8 mouse cellular contexts compared by ENCODE assay signal in the genomic region with DNA sequence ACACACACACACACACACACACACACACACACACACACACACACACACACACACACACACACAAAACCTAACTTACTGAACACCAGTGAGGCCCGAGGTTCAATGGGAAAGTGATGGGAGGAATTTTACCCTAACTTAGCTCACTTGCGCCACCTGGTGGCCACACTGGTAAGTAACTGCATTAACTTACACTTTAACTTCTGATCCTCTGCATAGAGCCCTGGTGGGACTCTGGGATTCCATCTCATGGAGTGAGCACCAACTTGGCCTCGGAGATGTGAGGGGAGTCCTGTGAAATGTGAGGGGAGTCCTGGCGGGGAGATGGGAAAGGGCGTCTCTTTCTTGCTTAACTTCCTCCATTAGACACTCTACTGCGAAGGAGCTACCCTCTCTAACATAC. TPM values are rescaled to one million over a fixed set of nuclear protein-coding genes. Genes with fewer than 3 reads are reported as not detected.
DNase-seq lines count a peak whose midpoint lies in the region; ATAC-seq and TF ChIP-seq lines count a peak whose summit lies in the region.

No protein-coding gene starts in this region.

- H3K36me3 ChIP-seq in intestine, postnatal 0 days (ENCODE audit: control insufficient read depth, insufficient read depth), result no peaks in the 10 kb centered on the region; the same call in 1 of the 2 replicates
- no peaks in the 10 kb centered on the region for H3K36me3 ChIP-seq in intestine, embryonic 16.5 days (ENCODE audit: control insufficient read depth, insufficient read depth, low read length)
- H3K36me3 ChIP-seq in kidney, embryonic 16.5 days (ENCODE audit: insufficient read depth, low read length), result peaks cover 11% of the 10 kb centered on the region
- no peaks in the 10 kb centered on the region for H3K36me3 ChIP-seq in liver, adult 2 months (ENCODE audit: control insufficient read depth, insufficient read depth, low read length)
- H3K36me3 ChIP-seq in neural tube, embryonic 11.5 days (ENCODE audit: control insufficient read depth, insufficient read depth, low read length), result no peaks in the 10 kb centered on the region
- no peaks in the 10 kb centered on the region for H3K36me3 ChIP-seq in testis, adult 2 months (ENCODE audit: control insufficient read depth, insufficient read depth, low read length)

- ATAC-seq in intestine, postnatal 0 days, result no peak
- ATAC-seq in intestine, embryonic 16.5 days, result no peak
- ATAC-seq in kidney, embryonic 16.5 days (ENCODE audit: low FRiP score, low TSS enrichment), result peak; percentile 37; the same call in 1 of the 2 replicates
- peak; percentile 23; the same call in 1 of the 2 replicates for ATAC-seq in neural tube, embryonic 11.5 days (ENCODE audit: insufficient read depth, low FRiP score, low TSS enrichment)

- H3K27me3 ChIP-seq in intestine, postnatal 0 days (replicated peaks; ENCODE audit: control insufficient read depth, insufficient read depth, low read length), result no peaks in the 10 kb centered on the region
- H3K27me3 ChIP-seq in intestine, embryonic 16.5 days (replicated peaks; ENCODE audit: control insufficient read depth, insufficient read depth, low read length), result no peaks in the 10 kb centered on the region
- no peaks in the 10 kb centered on the region for H3K27me3 ChIP-seq in kidney, embryonic 16.5 days (ENCODE audit: insufficient read depth, low read length)
- H3K27me3 ChIP-seq in liver, adult 2 months (ENCODE audit: control insufficient read depth, insufficient read depth, low read length), result no peaks in the 10 kb centered on the region
- no peaks in the 10 kb centered on the region for H3K27me3 ChIP-seq in neural tube, embryonic 11.5 days (ENCODE audit: control insufficient read depth, insufficient read depth, low read length)
- H3K27me3 ChIP-seq in testis, adult 2 months (ENCODE audit: control insufficient read depth, insufficient read depth, low read length), result no peaks in the 10 kb centered on the region

- no peak overlapping the region for H3K4me2 ChIP-seq in intestine, postnatal 0 days (replicated peaks; ENCODE audit: low read depth)
- no peak overlapping the region for H3K4me2 ChIP-seq in intestine, embryonic 16.5 days (ENCODE audit: low read depth, low read length)
- H3K4me2 ChIP-seq in kidney, embryonic 16.5 days (replicated peaks; ENCODE audit: low read depth, low read length), result no peak overlapping the region
- H3K4me2 ChIP-seq in neural tube, embryonic 11.5 days (ENCODE audit: low read depth), result no peak overlapping the region

- 25% methylated on average over 6 of the region's 6 CpGs for WGBS in intestine, postnatal 0 days
- 20% methylated on average over 6 of the region's 6 CpGs for WGBS in intestine, embryonic 16.5 days
- WGBS in kidney, embryonic 16.5 days, result 25% methylated on average over 6 of the region's 6 CpGs
- 27% methylated on average over 6 of the region's 6 CpGs for WGBS in liver, adult 2 months
- WGBS in neural tube, embryonic 11.5 days, result 18% methylated on average over 6 of the region's 6 CpGs

- peak; percentile 92 to 96 for DNase-seq in cerebellum, postnatal 14 days
- DNase-seq in gastrocnemius, adult 8-10 months (ENCODE audit: low spot score in 2 of 2), result peak; percentile 54 to 66
- peak; percentile 61 for DNase-seq in liver, adult 2 months (ENCODE audit: extremely low read depth, low read depth, low spot score)
- DNase-seq in neural tube, embryonic 11.5 days (ENCODE audit: low spot score), result peak; percentile 88

- no peaks in the 10 kb centered on the region for H3K4me1 ChIP-seq in intestine, postnatal 0 days (replicated peaks; ENCODE audit: control insufficient read depth, insufficient read depth, low read length)
- H3K4me1 ChIP-seq in intestine, embryonic 16.5 days (ENCODE audit: control insufficient read depth, insufficient read depth, low read length), result no peaks in the 10 kb centered on the region; the same call in 1 of the 2 replicates
- no peaks in the 10 kb centered on the region for H3K4me1 ChIP-seq in kidney, embryonic 16.5 days (ENCODE audit: insufficient read depth, low read length)
- H3K4me1 ChIP-seq in liver, adult 2 months (ENCODE audit: control insufficient read depth, insufficient read depth, low read length), result peaks cover 14% of the 10 kb centered on the region
- H3K4me1 ChIP-seq in neural tube, embryonic 11.5 days (ENCODE audit: control insufficient read depth, insufficient read depth, low read length), result no peaks in the 10 kb centered on the region
- no peaks in the 10 kb centered on the region for H3K4me1 ChIP-seq in testis, adult 2 months (ENCODE audit: control insufficient read depth, insufficient read depth, low read length)

- peak; percentile 92 for TF ChIP-seq CTCF in intestine, postnatal 0 days (IDR thresholded peaks at IDR 0.05; ENCODE audit: low read depth)
- peak; percentile 64 for TF ChIP-seq CTCF in liver, adult 2 months (IDR thresholded peaks at IDR 0.05; ENCODE audit: low read depth, low read length)
- TF ChIP-seq CTCF in testis, adult 2 months (IDR thresholded peaks at IDR 0.05; ENCODE audit: control insufficient read depth, insufficient read depth, insufficient replicate concordance, low read depth, low read length), result peak; percentile 53; the same call in 1 of the 2 replicates

- no peak overlapping the region for H3K27ac ChIP-seq in intestine, postnatal 0 days (ENCODE audit: low read depth, low read length)
- no peak overlapping the region for H3K27ac ChIP-seq in intestine, embryonic 16.5 days (ENCODE audit: low read length)
- no peak overlapping the region for H3K27ac ChIP-seq in kidney, embryonic 16.5 days (ENCODE audit: low read length)
- H3K27ac ChIP-seq in liver, adult 2 months (replicated peaks; ENCODE audit: insufficient read depth, low read depth, low read length), result no peak overlapping the region
- H3K27ac ChIP-seq in neural tube, embryonic 11.5 days (ENCODE audit: low read depth, low read length), result no peak overlapping the region
- no peak overlapping the region for H3K27ac ChIP-seq in testis, adult 2 months (ENCODE audit: control insufficient read depth, insufficient read depth, low read depth, low read length)

- H3K79me2 ChIP-seq in liver, adult 2 months (ENCODE audit: control insufficient read depth, insufficient read depth, low read length), result no peaks in the 10 kb centered on the region

- TF ChIP-seq POLR2A in liver, adult 2 months (IDR thresholded peaks at IDR 0.05; ENCODE audit: extremely low read depth, insufficient read depth, low read length), result no peak
- no peak for TF ChIP-seq POLR2A in testis, adult 2 months (IDR thresholded peaks at IDR 0.05; ENCODE audit: control insufficient read depth, low read depth, low read length)

- H3K9me3 ChIP-seq in intestine, postnatal 0 days (ENCODE audit: control insufficient read depth), result no peaks in the 10 kb centered on the region
- H3K9me3 ChIP-seq in intestine, embryonic 16.5 days (ENCODE audit: control insufficient read depth, low read length), result no peaks in the 10 kb centered on the region
- H3K9me3 ChIP-seq in kidney, embryonic 16.5 days (ENCODE audit: low read length), result no peaks in the 10 kb centered on the region
- H3K9me3 ChIP-seq in neural tube, embryonic 11.5 days (ENCODE audit: control insufficient read depth, low read length), result no peaks in the 10 kb centered on the region

- H3K4me3 ChIP-seq in intestine, postnatal 0 days (ENCODE audit: low read depth, low read length), result no peak overlapping the region
- H3K4me3 ChIP-seq in intestine, embryonic 16.5 days (ENCODE audit: low read length), result no peak overlapping the region
- H3K4me3 ChIP-seq in kidney, embryonic 16.5 days (ENCODE audit: low read length), result no peak overlapping the region
- H3K4me3 ChIP-seq in liver, adult 2 months (ENCODE audit: insufficient read depth, low read depth, low read length), result no peak overlapping the region
- H3K4me3 ChIP-seq in neural tube, embryonic 11.5 days (ENCODE audit: low read depth, low read length), result no peak overlapping the region
- H3K4me3 ChIP-seq in testis, adult 2 months (ENCODE audit: control insufficient read depth, low read depth, low read length), result no peak overlapping the region

- H3K9ac ChIP-seq in intestine, postnatal 0 days (ENCODE audit: low read depth, low read length), result no peak overlapping the region
- H3K9ac ChIP-seq in intestine, embryonic 16.5 days (ENCODE audit: low read depth, low read length), result no peak overlapping the region
- no peak overlapping the region for H3K9ac ChIP-seq in kidney, embryonic 16.5 days (replicated peaks; ENCODE audit: low read length)
- H3K9ac ChIP-seq in liver, adult 2 months (ENCODE audit: low read depth, low read length), result no peak overlapping the region
- H3K9ac ChIP-seq in neural tube, embryonic 11.5 days (ENCODE audit: low read length), result no peak overlapping the region

RNA-seq across cellular contexts. Expression of gene Prf1, which starts 38.5 kb away (rescaled TPM):
- not detected in 2 replicates for polyA plus RNA-seq in intestine, postnatal 0 days (2015; fragmentation: Nextera tagmentation; extraction: Ambion mirVana)
- polyA plus RNA-seq in intestine, embryonic 16.5 days (2015; fragmentation: Nextera tagmentation; extraction: Ambion mirVana), result 0.06 TPM in 1 of 2 replicates, not detected in the other
- not detected for total RNA-seq in gastrocnemius, adult 8-10 months (2022)
- not detected in 2 replicates for polyA plus RNA-seq in kidney, embryonic 16.5 days (2015; fragmentation: Nextera tagmentation; extraction: Ambion mirVana)
- total RNA-seq in liver, adult 2 months (2014; rRNA removed), result 0.27 and 0.28 TPM in 2 replicates
- 0.18 and 0.26 TPM in 2 replicates for polyA plus RNA-seq in liver, adult 2 months (2012; rRNA removed)
- not detected in 2 replicates for polyA plus RNA-seq in neural tube, embryonic 11.5 days (2014; fragmentation: Nextera tagmentation; extraction: Ambion mirVana)
- not detected in 2 replicates for polyA plus RNA-seq in testis, adult 2 months (2012; rRNA removed)

RNA-seq across cellular contexts. Expression of gene Pald1, which starts 47.2 kb away (rescaled TPM):
- 4.1 and 4.4 TPM in 2 replicates for polyA plus RNA-seq in intestine, postnatal 0 days (2015; fragmentation: Nextera tagmentation; extraction: Ambion mirVana)
- polyA plus RNA-seq in intestine, embryonic 16.5 days (2015; fragmentation: Nextera tagmentation; extraction: Ambion mirVana), result 13.2 and 15.0 TPM in 2 replicates
- 1 to 10 TPM; 2.7 to 5.7 (median 4.5) TPM for total RNA-seq in gastrocnemius, adult 8-10 months (2022)
- polyA plus RNA-seq in kidney, embryonic 16.5 days (2015; fragmentation: Nextera tagmentation; extraction: Ambion mirVana), result 39.5 and 40.2 TPM in 2 replicates
- total RNA-seq in liver, adult 2 months (2014; rRNA removed), result 7.5 and 8.0 TPM in 2 replicates
- 6.6 and 8.1 TPM in 2 replicates for polyA plus RNA-seq in liver, adult 2 months (2012; rRNA removed)
- 26.4 and 27.2 TPM in 2 replicates for polyA plus RNA-seq in neural tube, embryonic 11.5 days (2014; fragmentation: Nextera tagmentation; extraction: Ambion mirVana)
- polyA plus RNA-seq in testis, adult 2 months (2012; rRNA removed), result 6.7 and 7.5 TPM in 2 replicates

Comparison
In these comparisons a context has a peak if more than half of its experiments do, and no peak if none do; other contexts are left out.
1. ATAC-seq: peak in kidney, embryonic 16.5 days (single experiment) and neural tube, embryonic 11.5 days (single experiment); none in intestine, postnatal 0 days (single experiment) and intestine, embryonic 16.5 days (single experiment).
2. Peak in every context shown above with its lines, with median percentiles within 50 percentile points of each other: CTCF ChIP-seq and DNase-seq.